Mouse (Mus musculus) MEL (cell line): ENCODE data around the gene Atp1a4. TPM values are rescaled to one million over a fixed set of nuclear protein-coding genes. Genes with fewer than 3 reads are reported as not detected.

Experiments used
- DNase-seq: peaks from one replicate; pipeline ENCODE4 v3.0.0; 2011; ENCODE audit warnings: low read depth, low spot score
- H3K27ac ChIP-seq: 2 replicates; pipeline ENCODE4 v1.5.1; 2012; ENCODE audit warnings: low read depth, mild to moderate bottlenecking, control low read depth, low read length, moderate library complexity; ENCODE audit not compliant: control insufficient read depth
- H3K27me3 ChIP-seq, 2 experiments: fragments of 150-350 bp in 1 of 2; sonication (generic) in 1 of 2; 2 replicates each; pipeline ENCODE4 v1.6.1; 2012; ENCODE audit warnings: low read length in 2 of 2, mild to moderate bottlenecking in 2 of 2, improper control_type of control experiment in 1 of 2, moderate library complexity in 1 of 2; ENCODE audit not compliant: insufficient read depth in 2 of 2, control insufficient read depth in 1 of 2
- H3K36me3 ChIP-seq, 2 experiments: 2 replicates each; pipeline ENCODE4 v1.6.1; 2012 to 2014; ENCODE audit warnings: low read length in 2 of 2, improper control_type of control experiment in 1 of 2, inconsistent platforms in 1 of 2, mild to moderate bottlenecking in 1 of 2; ENCODE audit not compliant: insufficient read depth in 2 of 2, control insufficient read depth in 1 of 2
- H3K4me1 ChIP-seq, 2 experiments: fragments of 150-350 bp in 1 of 2; sonication (generic) in 1 of 2; 2 replicates each; pipeline ENCODE4 v1.6.1; 2012; ENCODE audit warnings: low read length in 2 of 2, improper control_type of control experiment in 1 of 2, mild to moderate bottlenecking in 1 of 2; ENCODE audit not compliant: insufficient read depth in 2 of 2, control insufficient read depth in 1 of 2
- H3K4me3 ChIP-seq, 2 experiments: fragments of 150-350 bp in 1 of 2; sonication (generic) in 1 of 2; 2 replicates each; pipeline ENCODE4 v1.5.1; 2012; ENCODE audit warnings: low read depth in 2 of 2, low read length in 2 of 2, mild to moderate bottlenecking in 2 of 2, moderate library complexity in 2 of 2, control low read depth in 1 of 2, improper control_type of control experiment in 1 of 2; ENCODE audit not compliant: control insufficient read depth in 1 of 2, insufficient read depth in 1 of 2
- H3K79me2 ChIP-seq: 2 replicates; pipeline ENCODE4 v1.6.1; 2012; ENCODE audit warnings: mild to moderate bottlenecking, low read length, moderate library complexity; ENCODE audit not compliant: control insufficient read depth, poor library complexity, insufficient read depth
- H3K9ac ChIP-seq: 2 replicates; pipeline ENCODE4 v1.6.1; 2012; ENCODE audit warnings: low read depth, mild to moderate bottlenecking, control low read depth, low read length, moderate library complexity; ENCODE audit not compliant: control insufficient read depth, poor library complexity, severe bottlenecking
- H3K9me3 ChIP-seq: fragments of 150-350 bp; sonication (generic); replicated peaks from 2 replicates; pipeline ENCODE4 v1.6.1; 2012; ENCODE audit warnings: mild to moderate bottlenecking, low read length, improper control_type of control experiment, moderate library complexity; ENCODE audit not compliant: insufficient read depth
- BHLHE40 ChIP-seq: IDR thresholded peaks from 2 replicates; pipeline ENCODE4 v1.6.1; 2012; ENCODE audit warnings: low read depth, mild to moderate bottlenecking, inconsistent platforms, low read length, improper control_type of control experiment, borderline replicate concordance
- CHD1 ChIP-seq: IDR thresholded peaks from 2 replicates; pipeline ENCODE4 v1.6.1; 2012; ENCODE audit warnings: low read depth, mild to moderate bottlenecking, inconsistent platforms, low read length, improper control_type of control experiment
- CHD2 ChIP-seq: IDR thresholded peaks from 2 replicates; pipeline ENCODE4 v1.6.1; 2011; ENCODE audit warnings: low read length, improper control_type of control experiment
- ELF1 ChIP-seq: IDR thresholded peaks from 2 replicates; pipeline ENCODE4 v1.6.1; 2014; ENCODE audit warnings: low read depth, mild to moderate bottlenecking, inconsistent platforms, low read length, improper control_type of control experiment, moderate library complexity
- ETS1 ChIP-seq: IDR thresholded peaks from 2 replicates; pipeline ENCODE4 v1.6.1; 2012; ENCODE audit warnings: low read depth, mild to moderate bottlenecking, inconsistent platforms, low read length, improper control_type of control experiment, moderate library complexity
- GABPA ChIP-seq: IDR thresholded peaks from 2 replicates; pipeline ENCODE4 v1.6.1; 2012; ENCODE audit warnings: low read depth, mild to moderate bottlenecking, inconsistent platforms, low read length, improper control_type of control experiment, moderate library complexity
- GATA1 ChIP-seq: IDR thresholded peaks from 2 replicates; pipeline ENCODE4 v1.6.1; 2011; ENCODE audit warnings: low read depth, low read length, improper control_type of control experiment
- HCFC1 ChIP-seq: IDR thresholded peaks from 2 replicates; pipeline ENCODE4 v1.6.1; 2012; ENCODE audit warnings: low read depth, mild to moderate bottlenecking, inconsistent platforms, low read length, improper control_type of control experiment, moderate library complexity
- JUND ChIP-seq: IDR thresholded peaks from 2 replicates; pipeline ENCODE4 v1.6.1; 2011; ENCODE audit warnings: low read depth, mild to moderate bottlenecking, improper control_type of control experiment, low read length
- KAT2A ChIP-seq: conservative IDR thresholded peaks from 2 replicates; pipeline ENCODE4 v1.6.1; 2012; ENCODE audit warnings: low read depth, low read length, improper control_type of control experiment, inconsistent platforms
- MAFK ChIP-seq: IDR thresholded peaks from 2 replicates; pipeline ENCODE4 v1.6.1; 2011; ENCODE audit warnings: low read depth, mild to moderate bottlenecking, low read length, improper control_type of control experiment, borderline replicate concordance
- MAX ChIP-seq: IDR thresholded peaks from 2 replicates; pipeline ENCODE4 v1.6.1; 2011; ENCODE audit warnings: low read length, improper control_type of control experiment
- MAZ ChIP-seq: IDR thresholded peaks from 2 replicates; pipeline ENCODE4 v1.6.1; 2012; ENCODE audit warnings: low read depth, mild to moderate bottlenecking, inconsistent platforms, low read length, improper control_type of control experiment
- MXI1 ChIP-seq: IDR thresholded peaks from 2 replicates; pipeline ENCODE4 v1.6.1; 2011; ENCODE audit warnings: mild to moderate bottlenecking, low read depth, low read length, improper control_type of control experiment
- MYC ChIP-seq: IDR thresholded peaks from 2 replicates; pipeline ENCODE4 v1.6.1; 2011; ENCODE audit warnings: low read depth, mild to moderate bottlenecking, low read length, improper control_type of control experiment, moderate library complexity
- NELFE ChIP-seq: IDR thresholded peaks from 2 replicates; pipeline ENCODE4 v1.6.1; 2011; ENCODE audit warnings: low read depth, low read length, improper control_type of control experiment
- NRF1 ChIP-seq: IDR thresholded peaks from 2 replicates; pipeline ENCODE4 v1.6.1; 2014; ENCODE audit warnings: low read depth, mild to moderate bottlenecking, inconsistent platforms, low read length, improper control_type of control experiment, moderate library complexity; ENCODE audit not compliant: poor library complexity, insufficient read depth, severe bottlenecking
- POLR2A ChIP-seq, 2 experiments: IDR thresholded peaks; 2 replicates each; pipeline ENCODE4 v1.6.1; 2011 to 2012; ENCODE audit warnings: low read length in 2 of 2, mild to moderate bottlenecking in 2 of 2, control low read depth in 1 of 2, improper control_type of control experiment in 1 of 2, low read depth in 1 of 2, moderate library complexity in 1 of 2; ENCODE audit not compliant: control insufficient read depth in 1 of 2, insufficient read depth in 1 of 2, poor library complexity in 1 of 2
- POLR2AphosphoS5 ChIP-seq: IDR thresholded peaks from 2 replicates; pipeline ENCODE4 v1.6.1; 2012; ENCODE audit warnings: low read depth, borderline replicate concordance, mild to moderate bottlenecking, inconsistent platforms, low read length, moderate library complexity, mixed read lengths
- RCOR1 ChIP-seq: IDR thresholded peaks from 2 replicates; pipeline ENCODE4 v1.6.1; 2012; ENCODE audit warnings: low read depth, mild to moderate bottlenecking, inconsistent platforms, low read length, improper control_type of control experiment
- SIN3A ChIP-seq: IDR thresholded peaks from 2 replicates; pipeline ENCODE4 v1.6.1; 2012; ENCODE audit warnings: low read length, improper control_type of control experiment, inconsistent platforms
- SMC3 ChIP-seq: IDR thresholded peaks from 2 replicates; pipeline ENCODE4 v1.6.1; 2011; ENCODE audit warnings: low read depth, low read length, improper control_type of control experiment
- TAL1 ChIP-seq: IDR thresholded peaks from 2 replicates; pipeline ENCODE4 v1.6.1; 2012; ENCODE audit warnings: mild to moderate bottlenecking, inconsistent platforms, low read length, moderate library complexity, mixed read lengths
- TCF12 ChIP-seq: IDR thresholded peaks from 2 replicates; pipeline ENCODE4 v1.6.1; 2014; ENCODE audit warnings: low read depth, mild to moderate bottlenecking, inconsistent platforms, low read length, improper control_type of control experiment, moderate library complexity
- UBTF ChIP-seq: IDR thresholded peaks from 2 replicates; pipeline ENCODE4 v1.6.1; 2012; ENCODE audit warnings: low read depth, mild to moderate bottlenecking, inconsistent platforms, low read length, improper control_type of control experiment, moderate library complexity, borderline replicate concordance; ENCODE audit not compliant: insufficient read depth
- USF1 ChIP-seq: IDR thresholded peaks from 2 replicates; pipeline ENCODE4 v1.6.1; 2014; ENCODE audit warnings: low read depth, mild to moderate bottlenecking, inconsistent platforms, low read length, improper control_type of control experiment, moderate library complexity
- USF2 ChIP-seq, 2 experiments: IDR thresholded peaks; 2 replicates each; pipeline ENCODE4 v1.6.1; 2011 to 2012; ENCODE audit warnings: improper control_type of control experiment in 2 of 2, low read length in 2 of 2, borderline replicate concordance in 1 of 2, inconsistent platforms in 1 of 2, low read depth in 1 of 2, mild to moderate bottlenecking in 1 of 2; ENCODE audit not compliant: insufficient read depth in 1 of 2
- ZC3H11A ChIP-seq: IDR thresholded peaks from 2 replicates; pipeline ENCODE4 v1.6.1; 2012; ENCODE audit warnings: low read depth, mild to moderate bottlenecking, inconsistent platforms, low read length, improper control_type of control experiment
- ZMIZ1 ChIP-seq: IDR thresholded peaks from 2 replicates; pipeline ENCODE4 v1.6.1; 2012; ENCODE audit warnings: low read depth, mild to moderate bottlenecking, inconsistent platforms, low read length, improper control_type of control experiment, moderate library complexity
- ZNF384 ChIP-seq: IDR thresholded peaks from 2 replicates; pipeline ENCODE4 v1.6.1; 2012; ENCODE audit warnings: low read depth, mild to moderate bottlenecking, inconsistent platforms, low read length, improper control_type of control experiment
- polyA plus RNA-seq, 2 experiments: library from polyadenylated mRNA; stranded (reverse) in 1 of 2; unstranded in 1 of 2; fragments of >175 nt in 1 of 2; fragments of >200 nt in 1 of 2; gene quantifications; 2 replicates each; pipeline versions ENCODE4 v1.2.1 to v1.2.4; 2012; ENCODE audit warnings: low replicate concordance in 2 of 2, low read depth in 1 of 2; ENCODE audit not compliant: insufficient read length in 2 of 2, insufficient read depth in 1 of 2, missing spikeins in 1 of 2
- total RNA-seq: library from RNA; depleted of rRNA; stranded (reverse); fragments of 300-350 nt; gene quantifications from 2 replicates; pipeline ENCODE4 v1.2.3, GENCODE M21; 2012

The Atp1a4 gene
- total and polyA plus RNA-seq, 3 experiments = not detected

- no peaks in the 10 kb centered on the region for H3K27me3 ChIP-seq
- H3K79me2 ChIP-seq = no peaks in the 10 kb centered on the region
- no peaks in the 10 kb centered on the region for H3K9me3 ChIP-seq
- DNase-seq = no peak
- no peak overlapping the region for H3K9ac ChIP-seq
- no peak overlapping the region for H3K27ac ChIP-seq
- no peak overlapping the region for H3K4me3 ChIP-seq
- TF ChIP-seq NRF1 (no peak), CHD1 (no peak), ELF1 (no peak), MAFK (no peak), RCOR1 (no peak), ZMIZ1 (no peak), HCFC1 (no peak), MAZ (no peak), UBTF (no peak), NELFE (no peak), CHD2 (no peak), GABPA (no peak), USF1 (no peak), POLR2A (IDR thresholded peaks at IDR 0.05; ENCODE audit: control insufficient read depth in 1 of 2, insufficient read depth in 1 of 2, low read depth in 1 of 2, low read length in 2 of 2, poor library complexity in 1 of 2) (no peak), MXI1 (no peak), SMC3 (no peak), TCF12 (no peak), SIN3A (no peak), USF2 (IDR thresholded peaks at IDR 0.05; ENCODE audit: borderline replicate concordance in 1 of 2, insufficient read depth in 1 of 2, low read depth in 1 of 2, low read length in 2 of 2) (no peak)
- H3K4me1 ChIP-seq = no peaks in the 10 kb centered on the region
- peaks cover 0 to 13% of the 10 kb centered on the region in 2 experiments; a peak in 2 of 4 replicates for H3K36me3 ChIP-seq
These were observed 63.8 kb downstream of the Atp1a4 start for GRCm38 (mm10) chr1:172194435-172194834.

- Histone ChIP-seq H3K9me3 (no peaks in the 10 kb centered on the region), H3K27me3 (no peaks in the 10 kb centered on the region)
- no peak for TF ChIP-seq ZNF384
- TF ChIP-seq JUND = no peak
- TF ChIP-seq MYC = no peak
- TF ChIP-seq ZMIZ1 = no peak
- no peak for TF ChIP-seq KAT2A
- no peak for TF ChIP-seq GABPA
- no peak for TF ChIP-seq ETS1
- TF ChIP-seq GATA1 = no peak
- TF ChIP-seq CHD2 = no peak
- TF ChIP-seq TCF12 = no peak
- no peak for TF ChIP-seq MAX
- no peak for TF ChIP-seq BHLHE40
- no peak for TF ChIP-seq CHD1
- no peak for TF ChIP-seq ELF1
- no peak for TF ChIP-seq TAL1
- no peak for TF ChIP-seq ZC3H11A
- no peak for TF ChIP-seq MAFK
- TF ChIP-seq POLR2AphosphoS5 = no peak
- no peak for TF ChIP-seq NRF1
- no peak for TF ChIP-seq SMC3
- TF ChIP-seq, all 39 proteins: peak for 0
- Histone ChIP-seq H3K4me3 (no peak overlapping the region), H3K4me1 (no peaks in the 10 kb centered on the region), H3K9ac (no peak overlapping the region), H3K79me2 (no peaks in the 10 kb centered on the region), H3K36me3 (peaks cover 0 to 24% of the 10 kb centered on the region in 2 experiments; a peak in 2 of 4 replicates), H3K27ac (no peak overlapping the region)
- DNase-seq = no peak
These were observed 66.0 kb downstream of the Atp1a4 start for GRCm38 (mm10) chr1:172192217-172192616.
